Mouse (Mus musculus) ES-E14 (cell line): ENCODE results near the gene Mief1. TPM values are rescaled to one million over a fixed set of nuclear protein-coding genes. Genes with fewer than 3 reads are reported as not detected.
A peak's percentile ranks its signal among the peaks of the same experiment; 100 is the strongest.

Experiments
- DNase-seq: peaks from one replicate; pipeline ENCODE4 v3.0.0-alpha.2; 2013; ENCODE audit warnings: low read depth, low spot score
- H3K27ac ChIP-seq: 2 replicates; pipeline ENCODE4 v1.5.1; 2012; ENCODE audit warnings: low read depth, mild to moderate bottlenecking, low read length, moderate library complexity, mixed read lengths; ENCODE audit not compliant: poor library complexity, insufficient read depth, severe bottlenecking
- H3K36me3 ChIP-seq: 2 replicates; pipeline ENCODE4 v1.6.1; 2012; ENCODE audit warnings: mild to moderate bottlenecking, low read length, moderate library complexity, mixed read lengths; ENCODE audit not compliant: control insufficient read depth, poor library complexity, insufficient read depth, severe bottlenecking
- H3K4me1 ChIP-seq, 2 experiments: fragments of 150-350 bp in 1 of 2; sonication (generic) in 1 of 2; 2 replicates each; pipeline ENCODE4 v1.6.1; 2012; ENCODE audit warnings: low read length in 2 of 2, mild to moderate bottlenecking in 1 of 2, mixed read lengths in 1 of 2; ENCODE audit not compliant: control insufficient read depth in 2 of 2, insufficient read depth in 2 of 2, poor library complexity in 1 of 2
- H3K4me3 ChIP-seq, 2 experiments: fragments of 150-350 bp in 1 of 2; sonication (generic) in 1 of 2; 2 replicates each; pipeline ENCODE4 v1.5.1; 2012; ENCODE audit warnings: low read length in 2 of 2, low read depth in 1 of 2, mild to moderate bottlenecking in 1 of 2, mixed read lengths in 1 of 2; ENCODE audit not compliant: insufficient read depth in 1 of 2, poor library complexity in 1 of 2, severe bottlenecking in 1 of 2
- H3K9ac ChIP-seq: 2 replicates; pipeline ENCODE4 v1.6.1; 2012; ENCODE audit warnings: low read depth, mild to moderate bottlenecking, low read length, mixed read lengths; ENCODE audit not compliant: poor library complexity, insufficient read depth, severe bottlenecking
- H3K9me3 ChIP-seq: fragments of 150-350 bp; sonication (generic); 2 replicates; pipeline ENCODE4 v1.6.1; 2012; ENCODE audit warnings: low read depth, mild to moderate bottlenecking, low read length; ENCODE audit not compliant: control insufficient read depth, insufficient read depth
- CHD2 ChIP-seq: IDR thresholded peaks from 2 replicates; pipeline ENCODE4 v1.6.1; 2014; ENCODE audit warnings: mild to moderate bottlenecking, low read depth, low read length, inconsistent platforms
- HCFC1 ChIP-seq: IDR thresholded peaks from 2 replicates; pipeline ENCODE4 v1.6.1; 2012; ENCODE audit warnings: low read length, inconsistent platforms, borderline replicate concordance; ENCODE audit not compliant: insufficient read depth
- MAFK ChIP-seq: IDR thresholded peaks from 2 replicates; pipeline ENCODE4 v1.6.1; 2014; ENCODE audit warnings: mild to moderate bottlenecking, low read depth, low read length, inconsistent platforms; ENCODE audit not compliant: insufficient read depth
- ZC3H11A ChIP-seq: IDR thresholded peaks from 2 replicates; pipeline ENCODE4 v1.6.1; 2012; ENCODE audit warnings: low read depth, mild to moderate bottlenecking, inconsistent platforms, low read length, borderline replicate concordance
- ZNF384 ChIP-seq: IDR thresholded peaks from 2 replicates; pipeline ENCODE4 v1.6.1; 2012; ENCODE audit warnings: low read depth, low read length, inconsistent platforms
- in situ Hi-C, 2 experiments: fragments of 600-800 bp; cut with MboI; formaldehyde crosslinking; loops; one replicate each; pipeline ENCODE4 v1.15.1; 2025; ENCODE audit warnings: low sequenced_read_pairs in 2 of 2, inconsistent platforms in 1 of 2; ENCODE audit not compliant: unreplicated experiment in 2 of 2
- total RNA-seq: library from RNA; depleted of rRNA; stranded (reverse); fragments of 300-350 nt; gene quantifications from 2 replicates; pipeline ENCODE4 v1.2.3, GENCODE M21; 2012

The Mief1 gene
- total RNA-seq, 1 experiment: 57.7 TPM

GRCm38 (mm10) chr15:80261100-80261499 is 27.3 kb downstream of the Mief1 start:
- Histone ChIP-seq H3K36me3 (peaks cover 33% of the 10 kb centered on the region), H3K4me1 (peaks cover 0 to 14% of the 10 kb centered on the region in 2 experiments; a peak in 2 of 4 replicates), H3K9me3 (no peaks in the 10 kb centered on the region), H3K27ac (no peak overlapping the region), H3K4me3 (no peak overlapping the region), H3K9ac (no peak overlapping the region)
- no peak for DNase-seq
- in situ Hi-C loops: loop anchor here in 1 of 2 experiments (10.0 kb wide), 1 partner anchor 444 kb away; no protein-coding TSS in a partner anchor
- TF ChIP-seq CHD2 (no peak), HCFC1 (no peak), ZC3H11A (no peak), MAFK (no peak), ZNF384 (no peak)

GRCm38 (mm10) chr15:80263610-80264575 is 30.1 kb downstream of the Mief1 start, which contains the start of gene Rps19bp1:
Rps19bp1 (minus strand) TSS chr15:80264315.
- H3K27ac ChIP-seq: no peak within 1 kb of the TSS
- H3K4me1 ChIP-seq: peaks cover 0 to 8% of the 10 kb centered on the region in 2 experiments; a peak in 2 of 4 replicates

GRCm38 (mm10) chr15:80266281-80266680 is 32.5 kb downstream of the Mief1 start:
- in situ Hi-C loops: loop anchor here (5.0 to 10.0 kb wide), 2 partner anchors 436 to 439 kb away; no protein-coding TSS in a partner anchor
- Histone ChIP-seq H3K9me3 (no peaks in the 10 kb centered on the region), H3K36me3 (peaks cover 4% of the 10 kb centered on the region; the same call in 1 of the 2 replicates), H3K9ac (no peak overlapping the region), H3K4me3 (no peak overlapping the region), H3K27ac (no peak overlapping the region), H3K4me1 (peaks cover 0 to 2% of the 10 kb centered on the region in 2 experiments; a peak in 2 of 4 replicates)
- TF ChIP-seq MAFK (no peak), ZNF384 (no peak), HCFC1 (no peak), CHD2 (no peak), ZC3H11A (peak; percentile 85)
- peak; percentile 75 for DNase-seq

More at GRCm38 (mm10) chr15:80263610-80264575, 30.1 kb downstream of the Mief1 start, which contains the start of gene Rps19bp1:
- Histone ChIP-seq H3K9me3 (no peaks in the 10 kb centered on the region), H3K36me3 (peaks cover 17% of the 10 kb centered on the region), H3K9ac (peak within 1 kb of the TSS; percentile 86), H3K4me3 (peak within 1 kb of the TSS; percentile 84 to 96)
- TF ChIP-seq CHD2 (0 out of 2 replicates have a peak, but pooled peaks have one; percentile 43), ZNF384 (0 out of 2 replicates have a peak, but pooled peaks have one; percentile 4), ZC3H11A (no peak), MAFK (no peak), HCFC1 (peak; percentile 90)
- in situ Hi-C loops: loop anchor here in 1 of 2 experiments (10.0 kb wide), 1 partner anchor 441 kb away; no protein-coding TSS in a partner anchor
- peak; percentile 91 for DNase-seq

GRCm38 (mm10) chr15:80271858-80272396 is 38.1 kb downstream of the Mief1 start:
- H3K36me3 ChIP-seq: no peaks in the 10 kb centered on the region
- in situ Hi-C loops: no loop called here
- no peak overlapping the region for H3K27ac ChIP-seq
- H3K9ac ChIP-seq: no peak overlapping the region
- peaks cover 0 to 4% of the 10 kb centered on the region in 2 experiments; a peak in 1 of 4 replicates for H3K4me1 ChIP-seq
- no peaks in the 10 kb centered on the region for H3K9me3 ChIP-seq
- no peak for DNase-seq
- TF ChIP-seq MAFK (no peak), ZNF384 (no peak), HCFC1 (no peak), ZC3H11A (no peak), CHD2 (no peak)
- H3K4me3 ChIP-seq: no peak overlapping the region
